Mouse (Mus musculus) right cerebral cortex, postnatal 14 days (tissue): Measurements from ENCODE around the gene Ctsl.
A peak's percentile ranks its signal among the peaks of the same experiment; 100 is the strongest.

ENCODE experiments used
- DNase-seq: peaks from one replicate; pipeline ENCODE4 v3.0.0; 2022

Gene Ctsl

DNA sequence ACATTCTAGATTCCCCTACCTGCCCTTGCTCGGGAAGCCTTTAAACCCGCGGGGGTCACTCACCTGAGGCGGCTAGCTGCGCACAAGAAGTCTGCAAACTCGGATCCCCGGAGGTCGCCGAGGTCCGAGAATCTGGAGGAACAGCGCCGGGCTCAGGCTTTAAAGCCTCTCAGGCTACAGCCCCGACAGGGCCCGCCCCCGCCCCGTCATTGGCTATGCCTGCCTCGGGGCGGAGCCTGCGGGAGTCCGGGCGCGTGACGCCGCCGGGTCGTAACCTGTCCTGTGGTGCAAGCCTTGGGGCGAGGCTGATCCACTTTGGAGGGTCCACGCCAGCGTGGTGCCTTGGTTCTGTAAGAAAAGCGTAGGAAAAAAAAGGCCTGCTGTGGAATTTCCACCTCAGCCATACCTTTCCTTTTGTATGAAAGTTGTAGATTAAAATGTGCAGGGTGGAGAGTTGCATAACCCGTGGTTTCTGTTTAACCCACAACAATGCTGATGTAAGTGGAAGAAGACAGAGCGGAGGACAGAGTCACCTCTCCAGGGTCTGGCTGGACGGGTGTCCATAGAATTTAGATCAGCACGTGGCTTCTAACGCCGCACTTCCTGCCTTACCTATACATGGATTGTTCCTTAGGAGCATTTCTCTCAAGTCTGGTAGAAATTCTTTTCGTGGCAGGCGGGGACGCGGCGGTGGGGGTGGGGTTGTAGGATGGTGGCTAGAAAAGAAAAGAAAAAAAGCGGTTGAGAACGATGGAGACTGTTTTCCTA is at the start of gene Ctsl:
Gene Ctsl (minus strand): TSS at position 718 of the 768 bp plus-strand sequence.
- DNase-seq: peak; percentile 89

DNA sequence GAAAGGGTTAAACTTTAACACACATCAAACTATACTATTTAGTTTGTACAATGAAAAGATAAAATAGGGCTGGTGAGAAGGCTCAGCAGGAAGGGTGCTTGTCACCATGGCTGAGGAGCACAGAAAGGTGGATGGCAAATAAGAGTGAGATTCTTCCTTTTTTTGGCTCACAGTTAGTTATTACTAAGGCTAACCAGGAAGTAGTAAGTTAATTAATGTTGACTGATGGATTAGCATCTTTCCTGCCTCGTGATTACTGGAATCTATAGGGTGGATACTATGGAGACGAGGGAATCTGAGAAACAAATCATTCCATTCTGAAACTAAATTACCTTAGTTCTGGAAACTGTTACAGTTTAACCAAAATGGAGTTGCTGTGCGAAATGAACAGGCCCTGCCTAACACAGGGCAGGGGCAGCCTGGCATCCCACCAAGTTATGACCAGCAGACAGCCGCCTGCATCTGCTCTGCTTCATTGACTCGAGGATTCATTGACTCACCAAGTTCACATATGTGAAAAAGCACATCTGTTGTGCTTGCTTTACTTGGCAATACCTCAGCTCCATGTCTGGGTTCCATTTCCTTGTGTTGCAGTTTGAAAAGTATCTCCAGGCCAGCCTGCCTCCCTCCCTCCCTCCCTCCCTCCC is 46.4 kb upstream of the Ctsl start:
- DNase-seq: no peak

DNA sequence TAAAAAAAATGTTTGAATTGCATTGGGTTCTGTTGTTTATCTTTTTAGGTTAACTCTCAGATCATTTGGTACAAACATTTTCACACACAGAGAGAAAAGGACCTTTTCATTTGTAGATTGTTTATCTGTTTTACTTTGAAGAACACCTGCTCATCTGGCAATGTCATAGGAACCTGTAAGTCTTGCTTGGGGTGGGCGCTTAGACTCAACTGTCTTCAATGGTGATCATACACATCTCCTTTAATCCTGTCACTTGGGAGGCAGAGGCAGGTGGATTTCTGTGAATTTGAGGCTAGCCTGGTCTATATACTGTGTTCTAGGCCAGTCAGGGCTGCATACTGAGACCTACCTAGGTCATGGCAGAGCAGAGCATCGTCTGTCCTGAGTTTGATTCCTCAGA is 45.0 kb upstream of the Ctsl start:
- DNase-seq: no peak

DNA sequence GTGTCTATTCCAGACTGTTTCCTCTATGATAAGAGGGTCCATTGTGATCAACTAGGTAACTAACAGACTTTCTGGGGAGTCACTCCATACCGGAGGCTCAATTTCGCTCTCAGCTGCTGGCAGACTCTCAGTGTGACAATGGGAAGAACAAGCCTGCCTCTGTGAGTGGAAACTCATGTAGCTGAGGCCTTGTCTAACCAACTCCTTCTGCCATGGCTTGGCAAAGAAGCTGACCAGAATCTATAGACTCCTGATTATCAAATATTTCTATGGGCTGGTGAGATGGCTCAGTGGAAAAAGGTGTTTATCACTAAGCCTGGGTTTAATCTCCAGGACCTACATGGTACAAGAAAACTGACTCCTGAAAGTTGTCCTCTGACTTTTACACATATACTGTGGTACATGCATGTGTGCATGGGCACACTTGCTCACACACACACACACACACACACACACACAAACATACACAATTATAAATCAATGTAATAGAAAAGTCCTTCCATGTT is 42.1 kb upstream of the Ctsl start:
- no peak for DNase-seq

DNA sequence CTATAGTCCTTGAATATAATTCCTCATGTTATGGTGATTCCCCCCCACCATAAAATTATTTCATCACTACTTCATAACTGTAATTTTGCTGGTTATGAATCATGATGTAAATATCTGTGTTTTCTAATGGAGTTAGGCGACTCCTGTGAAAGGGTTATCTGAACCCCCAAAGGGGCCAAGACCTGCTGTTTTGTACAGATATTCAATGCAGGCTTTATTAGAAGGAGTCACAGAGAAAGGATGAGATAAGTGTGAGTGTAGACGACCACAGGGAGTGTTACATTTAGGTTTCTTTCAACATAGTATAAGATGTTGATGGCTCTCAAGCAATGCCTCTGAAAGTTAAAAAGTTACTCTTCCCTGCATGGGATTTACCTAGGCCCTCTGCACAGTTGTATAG is 40.6 kb upstream of the Ctsl start:
- no peak for DNase-seq

DNA sequence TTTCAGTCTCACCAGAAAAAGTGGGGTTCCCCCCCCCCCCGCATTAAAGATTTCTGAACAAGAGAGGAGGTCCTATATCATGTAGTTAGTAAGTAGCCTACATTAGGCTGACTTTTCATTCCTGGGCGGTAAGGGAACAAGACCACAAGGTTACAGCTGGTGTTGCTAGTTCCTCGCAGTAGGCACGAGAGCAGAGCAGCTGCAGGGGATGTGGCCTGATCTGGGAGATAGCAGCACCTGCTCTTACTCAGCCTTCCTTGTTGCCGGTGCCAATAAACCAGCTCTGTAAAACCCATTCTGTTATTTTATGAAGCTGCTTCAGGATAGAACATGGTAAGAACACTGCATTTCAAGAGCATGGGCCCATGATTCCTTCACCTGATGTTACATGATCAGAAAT is 39.9 kb upstream of the Ctsl start:
- no peak for DNase-seq

DNA sequence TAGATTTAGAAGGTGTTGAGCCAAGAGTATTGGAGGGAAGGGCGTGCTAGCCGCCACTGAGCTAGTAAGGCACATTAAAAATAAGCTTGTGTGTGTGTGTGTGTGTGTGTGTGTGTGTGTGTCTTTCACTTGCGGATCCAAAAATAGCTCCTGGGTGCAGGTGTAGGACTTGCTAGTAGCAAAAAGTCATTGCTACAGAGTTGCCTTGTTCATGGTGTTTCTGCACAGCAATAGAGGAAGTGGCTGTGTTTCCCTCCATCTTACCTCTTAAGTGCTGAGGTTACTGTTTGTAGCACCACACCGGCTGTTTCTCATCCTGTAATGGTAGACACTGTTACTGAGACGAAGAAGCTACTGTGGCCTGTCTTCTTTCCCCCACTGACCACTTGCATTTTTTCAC is 37.3 kb upstream of the Ctsl start:
- DNase-seq: no peak

DNA sequence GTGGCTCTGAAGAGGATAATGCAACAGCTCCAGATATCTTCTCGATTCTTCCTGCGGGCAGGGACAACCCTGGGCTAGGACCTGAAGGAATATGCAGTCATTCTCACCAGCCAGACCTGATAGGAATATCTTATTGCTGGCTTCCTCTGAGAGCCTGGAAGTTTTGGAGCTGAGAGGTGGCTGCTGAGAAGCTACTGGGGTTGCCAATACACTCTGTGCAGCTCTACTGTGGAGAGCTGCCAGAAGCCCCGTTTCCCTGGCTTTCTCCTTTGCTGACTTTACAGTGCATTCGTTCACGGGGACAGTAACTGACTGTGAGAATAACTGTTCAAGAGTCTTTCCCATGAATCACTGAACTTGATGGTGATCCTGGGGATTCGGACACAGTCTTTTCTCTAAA is 34.9 kb upstream of the Ctsl start:
- peak; percentile 9 for DNase-seq

DNA sequence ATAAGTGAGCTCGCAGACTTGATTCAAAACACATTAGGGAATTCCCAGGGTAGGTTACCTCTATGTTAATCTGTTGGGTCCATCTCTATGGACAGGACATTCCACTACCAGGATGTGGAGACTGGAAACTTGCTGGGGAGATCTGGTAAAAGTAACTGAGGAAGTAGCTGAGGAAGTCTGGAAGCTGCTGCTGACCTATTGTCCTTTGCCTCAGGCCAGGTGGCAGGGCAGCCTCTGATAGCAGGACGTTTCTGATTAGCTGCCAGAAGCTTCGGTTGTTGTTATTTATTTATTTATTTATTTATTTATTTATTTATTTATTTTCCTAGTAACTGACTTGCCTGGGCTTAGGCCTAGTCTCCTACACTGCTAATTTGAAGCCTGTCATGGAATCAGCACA is 32.8 kb upstream of the Ctsl start:
- no peak for DNase-seq

DNA sequence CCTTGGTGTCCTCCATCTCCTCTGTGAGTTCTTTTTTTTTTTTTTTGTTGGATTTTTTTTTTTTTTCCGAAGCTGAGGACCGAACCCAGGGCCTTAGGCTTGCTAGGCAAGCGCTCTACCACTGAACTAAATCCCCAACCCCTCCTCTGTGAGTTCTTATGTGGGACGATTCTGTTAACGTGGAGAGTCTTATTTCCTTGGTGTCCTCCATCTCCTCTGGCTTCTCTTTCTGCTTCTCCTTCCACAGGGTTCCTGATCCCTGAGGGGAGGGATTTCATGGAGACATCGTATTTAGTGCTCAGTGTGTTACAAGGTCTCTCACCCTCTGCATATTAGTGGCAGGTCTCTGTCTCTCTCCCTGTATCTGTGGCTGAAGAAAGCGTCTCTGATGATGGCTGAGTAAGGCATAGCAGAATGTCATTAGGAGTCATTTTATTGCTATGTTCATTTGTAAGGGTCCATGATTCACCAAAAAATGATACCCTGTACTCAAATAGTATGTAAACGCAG is 32.3 kb upstream of the Ctsl start:
- DNase-seq: no peak

DNA sequence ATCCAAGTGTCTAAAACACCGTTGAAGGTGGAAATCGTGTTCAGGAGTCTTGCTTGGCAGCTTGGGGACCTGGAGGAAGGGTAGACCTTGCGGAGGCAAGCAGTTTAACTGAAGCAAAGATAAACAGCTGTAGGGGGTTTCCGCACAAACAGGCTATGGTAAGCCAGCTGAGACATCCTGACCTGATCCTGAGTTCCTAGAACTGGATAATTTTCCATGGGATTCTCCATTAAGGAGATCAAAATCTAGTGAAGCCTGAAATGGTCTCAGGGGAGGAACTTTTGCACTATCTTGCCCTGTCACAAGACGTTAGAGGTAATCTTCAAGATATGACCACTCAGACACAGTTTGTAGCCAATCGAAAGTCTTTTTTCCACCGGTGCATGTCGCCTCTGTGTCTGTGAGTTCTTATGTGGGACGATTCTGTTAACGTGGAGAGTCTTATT is 31.8 kb upstream of the Ctsl start:
- DNase-seq: no peak

DNA sequence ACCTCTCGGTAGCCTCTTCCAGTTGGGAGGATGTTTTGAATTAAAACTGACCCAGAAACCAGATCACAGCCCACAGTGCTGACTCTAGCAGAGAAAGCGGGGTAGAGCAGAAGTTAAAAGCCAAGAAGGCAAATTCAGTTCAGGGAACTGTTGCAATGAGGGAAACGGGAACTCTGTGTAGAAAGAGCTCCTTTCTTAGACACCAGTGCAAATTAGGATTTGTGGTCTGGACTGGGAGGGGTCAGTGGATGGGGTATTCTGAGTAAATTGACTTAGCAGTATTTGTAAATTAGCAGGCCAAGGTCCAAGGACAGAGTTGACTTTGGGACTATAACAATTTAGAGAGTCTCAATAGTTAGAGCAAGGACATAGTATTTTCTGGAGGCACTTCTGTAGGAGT is 31.3 kb upstream of the Ctsl start:
- no peak for DNase-seq

DNA sequence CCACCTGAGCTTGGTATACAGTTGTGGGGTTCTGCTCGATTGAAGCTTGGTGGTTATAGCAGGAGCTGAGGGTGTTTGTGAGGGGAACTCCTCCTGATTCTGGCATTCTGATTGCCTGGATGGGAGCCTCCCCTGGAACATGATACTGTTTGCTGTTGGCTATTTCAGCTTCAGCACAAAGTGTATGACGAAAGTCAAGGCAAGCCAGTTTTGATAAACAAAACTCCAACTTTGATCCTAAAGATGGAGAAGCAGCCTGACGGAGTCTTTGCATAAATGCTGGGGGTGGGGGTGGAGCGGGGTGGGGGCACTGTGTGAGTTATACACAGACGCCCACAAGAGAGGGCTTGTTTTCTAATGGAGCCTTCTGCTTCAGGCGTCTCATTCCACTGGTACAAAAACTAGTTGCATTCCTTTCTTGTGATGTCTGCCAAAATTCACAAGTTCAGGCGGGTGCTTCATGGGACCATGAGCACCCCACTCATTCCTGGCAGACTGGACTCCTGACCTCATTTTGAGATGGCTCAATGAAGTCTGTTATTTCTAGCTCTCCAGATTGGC is 30.2 kb upstream of the Ctsl start:
- DNase-seq: no peak

DNA sequence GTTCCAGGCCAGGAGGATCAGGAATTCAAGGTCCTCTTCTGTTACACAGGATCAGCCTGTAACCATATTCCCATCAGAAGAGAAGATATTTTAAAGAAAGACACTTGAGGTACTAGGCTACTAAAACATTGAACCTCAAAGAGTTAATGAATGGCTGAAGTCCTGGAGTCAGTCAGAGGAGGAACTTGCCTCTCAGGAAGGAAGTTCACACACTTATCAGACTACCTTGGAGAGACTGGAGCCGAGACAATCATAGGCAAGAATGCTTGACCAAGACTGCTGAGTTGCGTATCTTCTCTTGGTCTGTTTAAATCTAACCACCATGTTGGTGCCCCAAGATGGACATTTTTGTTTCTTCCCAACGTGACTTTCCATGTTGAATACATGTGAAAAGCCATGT is 29.2 kb upstream of the Ctsl start:
- DNase-seq: no peak

DNA sequence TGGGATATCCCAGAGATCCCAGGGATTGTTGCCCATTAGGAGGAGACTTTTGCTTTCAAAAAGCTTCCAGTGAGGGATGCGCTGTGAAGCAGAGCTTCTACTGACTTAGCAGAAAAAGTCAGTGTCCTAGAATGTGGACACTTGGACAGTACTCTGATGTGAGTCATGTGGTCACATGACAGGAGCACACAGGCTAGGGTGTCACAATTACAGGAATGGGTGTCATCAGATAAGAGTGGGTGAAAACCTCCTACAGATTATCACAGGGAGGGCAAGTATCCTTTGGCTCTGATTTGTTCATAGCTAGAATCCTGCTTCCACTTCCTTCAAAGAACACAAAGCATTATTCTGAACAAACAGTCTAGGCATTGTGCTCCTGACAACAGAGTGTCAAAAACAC is 27.4 kb upstream of the Ctsl start:
- DNase-seq: no peak

DNA sequence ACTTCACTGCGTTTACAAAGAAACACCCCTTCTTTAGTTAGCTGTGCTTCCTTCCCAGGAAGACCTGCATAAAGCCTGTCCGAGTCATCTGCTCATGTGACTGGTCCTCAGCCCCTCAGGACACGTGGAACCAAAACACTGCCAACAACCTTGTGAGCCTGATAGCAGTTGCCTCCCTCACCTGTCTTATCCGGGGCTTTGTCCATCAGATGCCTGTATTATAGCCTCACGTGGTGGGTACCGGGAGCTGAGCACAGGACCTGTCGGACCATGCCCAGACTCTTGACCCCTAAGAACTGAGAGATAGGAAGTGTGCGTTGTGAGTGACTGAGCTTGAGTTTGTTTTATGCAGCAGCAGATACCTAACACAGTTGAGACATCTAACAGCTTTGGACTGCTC is 26.3 kb upstream of the Ctsl start:
- no peak for DNase-seq

DNA sequence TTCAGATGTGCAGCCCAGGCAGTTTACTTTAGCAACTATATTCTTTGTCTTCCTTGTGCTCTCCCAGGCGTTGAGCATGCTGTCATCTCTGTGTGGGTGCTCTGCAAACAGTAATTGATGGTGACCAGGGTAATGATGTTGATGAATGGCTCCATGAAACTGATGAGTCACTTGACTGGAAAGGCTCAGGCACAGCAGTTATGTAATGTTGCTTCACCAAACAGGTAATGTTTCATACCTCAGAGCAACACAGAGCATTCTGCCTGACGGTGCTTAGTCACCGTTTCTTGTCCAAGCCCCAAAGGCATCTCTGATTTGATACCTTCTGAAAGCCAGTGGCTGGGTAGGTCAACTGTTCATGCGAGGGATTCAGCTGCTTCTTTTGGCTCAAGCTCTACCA is 17.7 kb upstream of the Ctsl start:
- DNase-seq: no peak

DNA sequence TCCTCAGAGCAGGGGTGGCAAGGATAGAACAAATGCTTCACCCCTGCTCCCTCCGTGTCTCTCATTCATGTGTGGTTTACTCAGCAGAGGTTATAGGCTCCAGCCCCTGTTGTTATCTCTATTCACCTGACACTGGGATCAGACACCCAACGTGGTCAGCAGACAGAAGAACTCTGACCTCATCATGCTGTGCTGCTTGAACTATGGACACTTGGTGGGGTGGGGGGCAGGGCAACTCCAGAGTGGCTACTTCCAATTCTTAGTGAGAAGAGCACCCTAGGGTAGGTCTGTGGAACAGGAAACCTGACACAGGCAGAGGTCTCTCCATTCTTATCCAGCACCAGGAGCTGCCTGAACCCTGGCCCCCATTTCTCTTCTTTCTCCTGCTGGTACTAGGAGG is 15.4 kb upstream of the Ctsl start:
- no peak for DNase-seq

DNA sequence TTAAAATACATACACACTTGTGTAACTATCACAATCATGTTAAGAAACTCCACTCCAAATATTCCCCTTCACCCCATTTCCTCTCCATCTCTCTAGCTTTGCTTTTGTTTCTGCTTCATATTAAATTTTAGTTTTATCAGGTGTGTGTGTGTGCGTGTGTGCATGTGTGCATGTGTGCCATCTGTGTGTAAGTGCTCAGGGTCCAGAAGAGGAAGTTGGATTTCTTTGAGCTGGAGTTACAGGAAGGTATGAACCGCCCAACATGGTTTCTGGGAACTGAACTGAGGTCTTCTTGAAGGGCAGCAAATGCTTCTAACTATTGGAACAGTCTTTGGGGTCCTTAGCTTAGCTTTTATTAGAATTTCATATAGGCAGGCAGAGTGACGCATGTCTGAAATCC is 14.2 kb upstream of the Ctsl start:
- DNase-seq: no peak

DNA sequence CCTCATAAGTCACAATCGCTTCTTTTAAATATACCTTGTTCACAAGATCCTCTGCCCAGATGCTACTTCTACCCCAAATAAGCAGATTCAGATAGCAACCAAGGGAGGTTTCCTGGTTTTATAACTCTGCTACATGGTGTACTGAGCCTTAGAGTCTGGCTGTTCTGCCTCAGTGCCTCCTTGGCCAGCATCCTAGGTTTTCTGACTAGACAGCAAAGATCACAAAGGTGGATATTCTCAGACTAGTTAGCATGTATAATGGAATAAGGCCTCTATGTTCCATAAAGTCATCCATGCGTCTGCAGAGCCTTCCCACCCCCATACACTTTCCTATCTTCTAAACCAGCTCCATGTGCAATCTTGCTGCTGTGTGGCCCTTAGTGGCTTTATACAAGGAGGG is 9.6 kb upstream of the Ctsl start:
- DNase-seq: no peak

DNA sequence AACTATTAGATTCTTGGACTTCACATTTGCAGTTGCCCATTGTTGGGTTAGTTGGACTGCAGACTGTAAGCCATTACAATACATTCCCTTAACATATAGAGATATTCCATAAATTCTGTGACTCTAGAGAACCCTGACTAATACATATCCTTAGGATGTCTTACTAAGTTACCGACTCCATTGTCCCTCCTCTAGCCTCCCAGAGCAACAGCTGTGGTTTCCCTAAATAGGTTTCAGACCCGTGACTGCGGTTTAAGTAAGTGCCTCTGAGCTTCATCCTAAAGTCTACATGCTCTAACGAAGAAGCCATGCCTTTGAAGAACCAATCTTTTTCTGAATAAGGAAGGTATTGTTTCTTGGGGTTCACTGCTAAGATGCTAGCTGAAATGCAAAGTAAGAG is 7.9 kb upstream of the Ctsl start:
- DNase-seq: no peak

DNA sequence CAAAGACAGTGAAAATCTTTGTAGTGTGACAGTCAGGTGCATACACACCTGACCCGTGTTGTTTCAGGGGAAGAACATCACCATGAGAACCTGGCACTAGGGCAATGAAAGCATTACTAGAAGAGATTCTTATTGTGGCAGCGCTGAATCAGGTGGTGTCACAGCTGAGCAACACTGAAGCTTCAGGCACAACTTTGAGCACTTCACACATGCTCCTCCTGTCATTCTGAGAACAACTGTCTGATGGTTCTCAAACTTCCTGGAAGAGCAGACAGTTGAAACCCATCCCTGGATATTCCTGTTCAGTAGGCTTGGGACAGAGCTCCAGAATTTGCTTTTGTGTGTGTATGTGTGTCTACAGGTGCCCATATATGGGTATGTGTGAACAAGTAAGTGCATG is 5.8 kb upstream of the Ctsl start:
- no peak for DNase-seq

DNA sequence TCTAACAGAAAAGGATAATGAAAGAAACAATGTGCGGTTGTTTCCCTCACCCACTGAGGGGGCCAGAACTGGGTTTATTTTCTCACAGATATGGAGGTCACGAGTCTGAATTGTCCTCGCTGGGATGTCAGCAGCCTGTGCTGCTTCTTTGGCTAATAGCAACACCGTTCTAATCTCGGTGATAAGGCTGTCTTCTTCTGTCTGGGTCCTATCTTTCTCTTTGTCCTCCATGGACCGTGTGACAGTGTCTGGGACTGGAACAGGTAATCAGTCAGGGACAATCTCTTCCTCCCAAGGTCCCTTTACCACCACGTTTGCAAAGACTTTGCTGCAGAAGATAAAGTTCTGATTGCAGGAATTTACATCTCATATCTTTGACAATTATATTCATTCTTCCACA is 4.5 kb upstream of the Ctsl start:
- no peak for DNase-seq

DNA sequence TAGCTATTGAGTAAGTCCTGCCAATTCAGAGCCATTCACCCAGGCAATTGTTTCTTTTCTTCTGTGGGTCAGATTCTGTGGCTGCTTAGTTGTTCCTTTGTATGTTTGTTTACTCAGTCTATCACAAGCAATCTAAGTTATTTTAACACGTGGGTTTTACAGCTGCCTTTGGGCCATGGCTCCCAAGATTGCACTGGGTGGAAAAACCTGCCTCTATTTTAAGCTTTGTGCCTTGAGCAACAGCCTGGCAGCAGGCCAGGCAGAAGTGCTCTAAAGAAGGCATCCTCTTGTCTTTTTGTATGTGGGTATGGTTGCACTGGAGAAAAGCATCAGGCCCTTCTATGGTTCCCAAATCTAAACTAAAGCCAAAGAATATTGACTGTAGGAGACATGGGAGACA is 3.0 kb upstream of the Ctsl start:
- DNase-seq: peak; percentile 29
